Mouse (Mus musculus): ENCODE measurements around the gene Eipr1. TPM values are rescaled to one million over a fixed set of nuclear protein-coding genes. Genes with fewer than 3 reads are reported as not detected.

The Eipr1 gene
- 17.8 and 17.9 TPM in 2 replicates for polyA plus RNA-seq (2012; rRNA removed)

GRCm38 (mm10) chr12:28751508-28752263, at the start of gene Eipr1:
TSS of gene Eipr1 (plus strand) at chr12:28751803.
- WGBS = 4% methylated on average over 36 of the region's 36 CpGs
- Histone ChIP-seq H3K4me3 (replicated peaks; ENCODE audit: extremely low read depth, low read depth, low read length) (peak within 1 kb of the TSS; percentile 89), H3K4me1 (ENCODE audit: control insufficient read depth, insufficient read depth, low read length) (peaks cover 3% of the 10 kb centered on the region)
- TF ChIP-seq CTCF (IDR thresholded peaks at IDR 0.05; ENCODE audit: insufficient read depth, low read length) = no peak
- peak; percentile 42; the same call in 1 of the 2 replicates for TF ChIP-seq POLR2A (IDR thresholded peaks at IDR 0.05; ENCODE audit: borderline replicate concordance, extremely low read depth, low read depth, low read length)
- DNase-seq = peak; percentile 79

GRCm38 (mm10) chr12:28704381-28704780, 47.2 kb upstream of the Eipr1 start:
- no peak overlapping the region for H3K4me3 ChIP-seq (replicated peaks; ENCODE audit: extremely low read depth, low read depth, low read length)
- TF ChIP-seq CTCF (IDR thresholded peaks at IDR 0.05; ENCODE audit: insufficient read depth, low read length) = no peak
- no peak for TF ChIP-seq POLR2A (IDR thresholded peaks at IDR 0.05; ENCODE audit: borderline replicate concordance, extremely low read depth, low read depth, low read length)
- 37% methylated on average over 12 of the region's 12 CpGs for WGBS
- no peaks in the 10 kb centered on the region for H3K4me1 ChIP-seq (ENCODE audit: control insufficient read depth, insufficient read depth, low read length)
- DNase-seq = no peak

DNA sequence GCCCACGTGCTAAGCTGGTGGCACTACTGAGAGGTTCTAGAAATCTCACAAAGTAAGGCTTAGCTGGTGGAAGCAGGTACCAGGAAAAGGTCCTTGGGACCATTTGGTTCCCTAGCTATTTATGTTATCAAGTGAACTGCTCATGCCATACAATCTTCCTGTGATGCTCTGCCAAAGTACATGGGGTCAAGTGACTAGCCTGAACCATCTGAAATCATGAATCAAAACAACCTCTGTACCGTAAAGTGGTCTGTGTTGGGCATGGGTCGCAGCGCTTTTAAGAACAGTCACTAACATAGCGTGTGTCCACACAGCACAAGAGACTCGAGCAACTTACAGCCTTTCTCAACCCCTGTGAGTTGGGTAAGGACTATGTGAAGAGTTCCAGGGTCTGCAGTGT, 46.4 kb upstream of the Eipr1 start:
- WGBS = 89% methylated on average over 6 of the region's 6 CpGs
- no peak for DNase-seq
- Histone ChIP-seq H3K4me3 (replicated peaks; ENCODE audit: extremely low read depth, low read depth, low read length) (no peak overlapping the region), H3K4me1 (ENCODE audit: control insufficient read depth, insufficient read depth, low read length) (no peaks in the 10 kb centered on the region)
- no peak for TF ChIP-seq POLR2A (IDR thresholded peaks at IDR 0.05; ENCODE audit: borderline replicate concordance, extremely low read depth, low read depth, low read length)
- TF ChIP-seq CTCF (IDR thresholded peaks at IDR 0.05; ENCODE audit: insufficient read depth, low read length) = no peak

DNA sequence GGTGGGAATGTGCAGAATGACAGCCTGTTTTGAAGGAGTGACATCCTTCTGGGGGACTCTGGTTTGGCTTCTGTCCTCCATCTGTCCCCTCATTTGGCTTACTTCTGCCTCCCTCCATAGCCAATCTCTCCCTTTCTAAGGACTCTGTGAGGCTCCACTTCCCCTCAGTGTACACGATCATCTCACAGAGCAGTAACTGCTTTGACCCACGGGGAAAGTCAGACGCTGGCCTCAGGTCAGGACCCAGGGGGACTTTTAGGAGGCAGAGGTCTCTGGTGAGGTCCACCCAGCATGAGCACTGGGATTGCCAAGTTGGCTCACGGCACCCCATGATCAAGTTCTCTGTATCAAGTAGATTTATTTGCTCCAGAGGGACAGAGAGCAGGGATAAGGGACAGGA, 43.4 kb upstream of the Eipr1 start:
- TF ChIP-seq CTCF (IDR thresholded peaks at IDR 0.05; ENCODE audit: insufficient read depth, low read length) (no peak), POLR2A (IDR thresholded peaks at IDR 0.05; ENCODE audit: borderline replicate concordance, extremely low read depth, low read depth, low read length) (no peak)
- H3K4me1 ChIP-seq (ENCODE audit: control insufficient read depth, insufficient read depth, low read length) = no peaks in the 10 kb centered on the region
- H3K4me3 ChIP-seq (replicated peaks; ENCODE audit: extremely low read depth, low read depth, low read length) = no peak overlapping the region
- no peak for DNase-seq
- WGBS = 74% methylated on average over 4 of the region's 4 CpGs

- DNase-seq = no peak
- WGBS = 87% methylated on average over 22 of the region's 22 CpGs
- no peak for TF ChIP-seq POLR2A (IDR thresholded peaks at IDR 0.05; ENCODE audit: borderline replicate concordance, extremely low read depth, low read depth, low read length)
- no peak for TF ChIP-seq CTCF (IDR thresholded peaks at IDR 0.05; ENCODE audit: insufficient read depth, low read length)
Measured at GRCm38 (mm10) chr12:28710566-28711185, 40.9 kb upstream of the Eipr1 start.

GRCm38 (mm10) chr12:28714822-28715632, 36.6 kb upstream of the Eipr1 start:
- WGBS = 85% methylated on average over 24 of the region's 24 CpGs
- Histone ChIP-seq H3K4me3 (replicated peaks; ENCODE audit: extremely low read depth, low read depth, low read length) (no peak overlapping the region), H3K4me1 (ENCODE audit: control insufficient read depth, insufficient read depth, low read length) (no peaks in the 10 kb centered on the region)
- no peak for DNase-seq
- TF ChIP-seq POLR2A (IDR thresholded peaks at IDR 0.05; ENCODE audit: borderline replicate concordance, extremely low read depth, low read depth, low read length) (no peak), CTCF (IDR thresholded peaks at IDR 0.05; ENCODE audit: insufficient read depth, low read length) (no peak)

More at GRCm38 (mm10) chr12:28710566-28711185, 40.9 kb upstream of the Eipr1 start:
- H3K4me1 ChIP-seq (ENCODE audit: control insufficient read depth, insufficient read depth, low read length) = no peaks in the 10 kb centered on the region
- H3K4me3 ChIP-seq (replicated peaks; ENCODE audit: extremely low read depth, low read depth, low read length) = no peak overlapping the region

GRCm38 (mm10) chr12:28717066-28717465, 34.5 kb upstream of the Eipr1 start:
- DNase-seq = no peak
- TF ChIP-seq POLR2A (IDR thresholded peaks at IDR 0.05; ENCODE audit: borderline replicate concordance, extremely low read depth, low read depth, low read length) (no peak), CTCF (IDR thresholded peaks at IDR 0.05; ENCODE audit: insufficient read depth, low read length) (no peak)
- Histone ChIP-seq H3K4me3 (replicated peaks; ENCODE audit: extremely low read depth, low read depth, low read length) (no peak overlapping the region), H3K4me1 (ENCODE audit: control insufficient read depth, insufficient read depth, low read length) (no peaks in the 10 kb centered on the region)
- 90% methylated on average over 2 of the region's 2 CpGs for WGBS

DNA sequence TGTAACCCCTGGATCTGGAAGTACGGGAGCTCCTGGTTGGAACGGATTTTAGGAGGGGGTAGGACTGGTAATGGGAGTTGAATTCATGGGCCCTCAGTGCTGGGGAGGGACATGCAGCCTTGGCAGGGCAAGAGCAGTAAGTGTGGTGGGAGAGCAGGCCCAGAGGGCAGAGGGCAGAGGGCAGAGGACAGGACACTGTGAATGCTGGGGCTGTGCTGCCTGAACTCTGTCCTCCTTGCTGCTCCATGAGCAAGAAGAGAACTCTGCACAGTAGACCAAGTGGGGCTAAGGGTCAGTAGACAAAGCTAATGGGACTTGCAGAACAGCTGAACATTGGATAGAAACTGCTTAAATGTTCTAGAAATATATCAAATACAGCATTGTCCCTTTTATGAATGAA, 33.5 kb upstream of the Eipr1 start:
- no peak for DNase-seq
- no peak overlapping the region for H3K4me3 ChIP-seq (replicated peaks; ENCODE audit: extremely low read depth, low read depth, low read length)
- H3K4me1 ChIP-seq (ENCODE audit: control insufficient read depth, insufficient read depth, low read length) = no peaks in the 10 kb centered on the region
- TF ChIP-seq CTCF (IDR thresholded peaks at IDR 0.05; ENCODE audit: insufficient read depth, low read length) (no peak), POLR2A (IDR thresholded peaks at IDR 0.05; ENCODE audit: borderline replicate concordance, extremely low read depth, low read depth, low read length) (no peak)
- WGBS = 94% methylated on average over 2 of the region's 2 CpGs

DNA sequence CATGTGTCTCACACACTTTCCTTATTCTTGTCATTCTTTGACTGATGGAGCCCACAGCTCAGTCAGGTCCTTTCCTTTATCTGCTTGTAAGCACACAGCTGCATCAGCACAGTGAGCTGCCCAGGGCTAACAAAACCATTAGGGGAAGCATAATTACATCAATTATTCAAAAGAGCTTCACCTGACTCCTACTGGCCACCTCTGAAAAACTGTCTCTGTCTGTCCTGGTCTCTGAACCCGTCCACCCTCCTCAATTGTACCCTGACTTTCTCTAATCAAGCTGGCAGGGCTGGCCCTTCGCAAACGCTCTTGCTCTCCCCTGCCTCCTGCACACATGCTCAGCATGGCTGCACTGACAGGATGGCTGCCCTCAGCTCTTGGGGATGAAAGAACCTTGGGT, 27.2 kb upstream of the Eipr1 start:
- H3K4me1 ChIP-seq (ENCODE audit: control insufficient read depth, insufficient read depth, low read length) = no peaks in the 10 kb centered on the region
- TF ChIP-seq POLR2A (IDR thresholded peaks at IDR 0.05; ENCODE audit: borderline replicate concordance, extremely low read depth, low read depth, low read length) (no peak), CTCF (IDR thresholded peaks at IDR 0.05; ENCODE audit: insufficient read depth, low read length) (no peak)
- 90% methylated on average over 3 of the region's 3 CpGs for WGBS
- DNase-seq = no peak
- no peak overlapping the region for H3K4me3 ChIP-seq (replicated peaks; ENCODE audit: extremely low read depth, low read depth, low read length)
